Mouse (Mus musculus): ENCODE data around the gene Idh3g.

DNA sequence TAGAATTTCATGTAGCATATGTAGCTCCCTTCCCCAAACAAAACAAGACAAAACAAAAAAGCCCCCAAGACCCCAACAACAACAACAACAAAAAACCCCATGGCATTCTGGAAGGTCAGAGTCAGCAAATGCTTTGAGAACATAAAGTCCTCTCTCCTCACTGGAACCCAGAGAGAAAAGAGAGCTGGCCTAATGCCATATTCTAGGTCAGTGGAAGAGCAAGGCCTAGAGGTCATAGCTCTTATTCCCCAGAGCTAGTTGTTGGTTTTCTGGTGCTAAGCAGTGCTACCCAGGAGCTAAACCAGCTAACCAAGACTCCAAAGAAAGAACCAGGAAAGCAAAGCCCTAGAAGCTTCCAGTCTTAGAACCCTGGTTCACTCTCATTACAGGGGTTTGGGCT is 1.0 kb downstream of the Idh3g start:
- TF ChIP-seq CTCF (IDR thresholded peaks at IDR 0.05; ENCODE audit: borderline replicate concordance, control insufficient read depth, extremely low read depth, insufficient read depth, low read length, poor library complexity) (no peak), POLR2A (IDR thresholded peaks at IDR 0.05; ENCODE audit: control insufficient read depth, extremely low read depth, insufficient read depth, low read length, poor library complexity) (no peak)
